Mouse (Mus musculus) forebrain, postnatal 0 days (tissue): ENCODE results near the gene Tmem79. TPM values are rescaled to one million over a fixed set of nuclear protein-coding genes. Genes with fewer than 3 reads are reported as not detected.
A peak's percentile ranks its signal among the peaks of the same experiment; 100 is the strongest.
"Not testable (repeated sequence)": the region's sequence is repeated elsewhere in the genome, so short reads cannot be mapped to it uniquely, and the experiment has no call there.

Experiments
- ATAC-seq: fragments of 200-750 bp; cut with Nextera tagmentation; 2 replicates; pipeline ENCODE4 v1.8.0; 2017; ENCODE audit warnings: mild to moderate bottlenecking, moderate library complexity
- DNase-seq: peaks from one replicate; pipeline ENCODE4 v3.0.0-alpha.2; 2015
- H3K27ac ChIP-seq: fragments of 300-500 bp; sonication (generic); 2 replicates; pipeline ENCODE4 v1.5.1; 2014; ENCODE audit warnings: low read depth, mild to moderate bottlenecking, antibody characterized with exemption, low read length, moderate library complexity, mixed read lengths
- H3K27me3 ChIP-seq: fragments of 300-500 bp; sonication (generic); 2 replicates; pipeline ENCODE4 v1.6.1; 2014; ENCODE audit warnings: mild to moderate bottlenecking, low read length, mixed read lengths; ENCODE audit not compliant: insufficient read depth
- H3K36me3 ChIP-seq: fragments of 300-500 bp; sonication (generic); 2 replicates; pipeline ENCODE4 v1.6.1; 2014; ENCODE audit warnings: mild to moderate bottlenecking, moderate library complexity; ENCODE audit not compliant: insufficient read depth
- H3K4me1 ChIP-seq: fragments of 300-500 bp; sonication (generic); 2 replicates; pipeline ENCODE4 v1.6.1; 2014; ENCODE audit warnings: antibody characterized with exemption; ENCODE audit not compliant: insufficient read depth
- H3K4me2 ChIP-seq: fragments of 300-500 bp; sonication (generic); 2 replicates; pipeline ENCODE4 v1.6.1; 2014; ENCODE audit warnings: low read depth, mild to moderate bottlenecking, moderate library complexity
- H3K4me3 ChIP-seq: fragments of 300-500 bp; sonication (generic); 2 replicates; pipeline ENCODE4 v1.5.1; 2014; ENCODE audit warnings: low read depth, low read length, mixed read lengths
- H3K9ac ChIP-seq: fragments of 300-500 bp; sonication (generic); 2 replicates; pipeline ENCODE4 v1.6.1; 2014; ENCODE audit warnings: mild to moderate bottlenecking
- H3K9me3 ChIP-seq: fragments of 300-500 bp; sonication (generic); 2 replicates; pipeline ENCODE4 v1.6.1; 2016; ENCODE audit warnings: low read length
- CTCF ChIP-seq: sonication (generic); IDR thresholded peaks from 2 replicates; pipeline ENCODE4 v1.5.1; 2016; ENCODE audit warnings: antibody characterized with exemption, control low read depth, low read depth
- WGBS: fragments of 180-500 bp; shearing (Covaris S2); extraction: QIAGEN DNeasy Blood & Tissue Kit; methylation state at CpG from one replicate; pipeline ENCODE4 v1.1.7; 2014; 5-methylcytosine and 5-hydroxymethylcytosine counted together
- polyA plus RNA-seq: library from polyadenylated mRNA; unstranded; fragments of >200 nt; fragmentation: Nextera tagmentation; extraction: Ambion mirVana; gene quantifications from 2 replicates; pipeline ENCODE4 v1.2.1, GENCODE M21; 2015
- total RNA-seq: library from RNA; depleted of rRNA; stranded (reverse); fragments of >200 nt; gene quantifications from 2 replicates; pipeline ENCODE4 v1.2.3, GENCODE M21; 2014; rRNA removed

Tmem79 gene
- 0.33 and 1.5 TPM in 2 replicates for total RNA-seq
- 0.79 and 0.92 TPM in 2 replicates for polyA plus RNA-seq

DNA sequence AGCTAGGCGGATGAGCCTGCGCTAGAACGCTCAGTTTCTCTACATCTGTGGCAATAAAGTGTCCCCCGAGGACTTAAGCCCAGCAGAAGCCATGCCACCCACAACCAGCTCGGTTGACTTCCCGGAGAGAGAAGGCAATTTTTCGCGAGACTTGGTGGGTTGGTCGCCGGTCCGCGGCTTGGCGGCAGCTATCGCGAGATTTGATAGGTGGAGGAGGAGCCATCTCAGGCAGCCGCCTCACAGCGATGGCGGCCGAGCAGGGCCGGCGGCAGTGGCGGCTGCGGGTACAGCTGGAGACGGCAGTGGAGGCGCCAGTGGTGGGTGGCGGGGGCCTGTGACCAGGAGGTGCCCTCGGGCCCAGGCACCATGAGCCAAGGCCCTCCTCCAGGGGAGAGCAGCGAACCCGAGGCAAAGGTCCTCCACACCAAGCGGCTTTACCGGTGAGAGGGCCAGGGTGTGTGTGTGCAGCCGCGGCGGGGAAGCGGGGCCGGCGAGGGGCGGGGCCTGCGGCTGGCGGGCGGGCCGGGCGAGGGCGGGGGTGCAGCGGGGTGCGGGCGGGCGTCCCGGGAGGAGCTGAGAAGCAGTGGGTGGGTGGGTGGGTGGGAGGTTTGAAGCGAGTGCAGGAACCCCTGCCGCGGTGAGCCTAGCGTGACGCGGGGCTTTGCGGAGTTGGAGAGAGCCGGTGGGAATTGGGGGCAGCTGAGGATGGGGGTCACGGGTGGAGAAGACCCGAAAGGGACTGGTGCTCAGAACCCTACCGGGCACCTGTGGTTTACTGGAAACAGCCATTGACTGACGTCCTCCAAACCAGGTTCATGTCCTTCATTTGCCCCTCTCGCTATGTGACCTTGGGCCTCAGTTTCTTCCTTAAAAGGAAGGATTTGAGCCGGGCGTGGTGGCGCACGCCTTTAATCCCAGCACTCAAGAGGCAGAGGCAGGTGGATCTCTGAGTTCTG is at the start of gene Tmem79, which contains the start of gene Smg5:
TSS of gene Tmem79 (minus strand) at position 91 of the 956 bp plus-strand sequence.
TSS of gene Smg5 (plus strand) at position 203 of the 956 bp plus-strand sequence.
- H3K4me2 ChIP-seq: peak within 1 kb of the TSS; percentile 78
- peak within 1 kb of the TSS; percentile 89 for H3K4me3 ChIP-seq
- no peaks in the 10 kb centered on the region for H3K27me3 ChIP-seq
- H3K9ac ChIP-seq: peak within 1 kb of the TSS; percentile 88
- no peaks in the 10 kb centered on the region for H3K36me3 ChIP-seq
- peaks cover 16% of the 10 kb centered on the region; the same call in 1 of the 2 replicates for H3K4me1 ChIP-seq
- DNase-seq (peak; percentile 96), ATAC-seq (peak; percentile 98)
- no peak for TF ChIP-seq CTCF
- no peaks in the 10 kb centered on the region for H3K9me3 ChIP-seq
- H3K27ac ChIP-seq: peak within 1 kb of the TSS; percentile 95
- WGBS: 4% methylated on average over 58 of the region's 66 CpGs

DNA sequence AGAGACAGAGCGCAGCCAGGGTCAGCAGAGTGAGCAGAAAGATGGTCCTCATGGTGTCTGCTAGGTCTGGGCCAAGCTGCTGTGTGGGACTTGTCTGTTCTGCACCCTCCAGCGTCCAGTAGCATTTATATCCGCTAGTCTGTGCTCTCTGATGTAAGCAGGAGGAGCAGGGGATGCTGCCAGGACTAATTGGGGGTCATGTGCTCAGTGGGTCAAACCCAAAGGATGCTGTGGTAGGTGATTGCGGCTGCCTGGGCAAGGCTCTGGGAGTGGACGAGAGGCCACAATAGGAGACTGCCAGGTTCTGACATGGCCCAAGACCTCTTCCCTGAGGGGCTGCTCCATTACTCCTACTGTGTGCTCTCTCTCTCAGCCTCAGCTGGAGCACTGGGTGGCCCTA is 48.4 kb upstream of the Tmem79 start, which contains the start of gene Bglap:
TSS of gene Bglap (minus strand) at position 101 of the 400 bp plus-strand sequence.
- DNase-seq (no peak), ATAC-seq (no peak)
- 79% methylated on average over 5 of the region's 5 CpGs for WGBS
- no peak within 1 kb of the TSS for H3K4me2 ChIP-seq
- H3K36me3 ChIP-seq: no peaks in the 10 kb centered on the region
- no peak for TF ChIP-seq CTCF
- no peak within 1 kb of the TSS for H3K27ac ChIP-seq
- H3K4me1 ChIP-seq: no peaks in the 10 kb centered on the region
- H3K9ac ChIP-seq: no peak within 1 kb of the TSS
- no peaks in the 10 kb centered on the region for H3K27me3 ChIP-seq
- H3K4me3 ChIP-seq: no peak within 1 kb of the TSS
- H3K9me3 ChIP-seq: no peaks in the 10 kb centered on the region

DNA sequence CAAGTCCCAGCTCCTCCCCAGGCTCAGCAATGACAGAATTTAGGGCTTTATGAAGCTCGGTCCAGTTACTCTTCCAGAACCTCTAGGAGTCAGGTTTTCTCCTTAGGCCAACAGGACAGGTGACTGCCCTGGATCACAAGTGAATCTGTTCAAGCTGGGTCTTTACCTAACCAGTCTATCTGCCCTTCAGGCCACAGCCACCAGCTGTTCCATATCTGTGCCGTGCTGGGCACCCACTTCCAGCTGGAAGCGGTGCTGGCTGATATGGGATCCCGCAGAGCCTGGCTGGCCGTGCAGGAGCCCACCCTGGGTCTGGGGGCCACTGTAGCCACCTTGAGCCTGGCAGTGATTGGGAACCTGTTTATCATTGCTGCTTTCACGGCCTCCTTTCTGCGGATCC is 46.4 kb upstream of the Tmem79 start:
- not testable (repeated sequence) for H3K4me3 ChIP-seq, H3K4me2 ChIP-seq, H3K9ac ChIP-seq, H3K27me3 ChIP-seq, H3K4me1 ChIP-seq, H3K9me3 ChIP-seq, H3K27ac ChIP-seq, H3K36me3 ChIP-seq, DNase-seq
- ATAC-seq: 0 out of 2 replicates have a peak, but pooled peaks have one; percentile 9
- WGBS: 20% methylated on average over 1 of the region's 7 CpGs

DNA sequence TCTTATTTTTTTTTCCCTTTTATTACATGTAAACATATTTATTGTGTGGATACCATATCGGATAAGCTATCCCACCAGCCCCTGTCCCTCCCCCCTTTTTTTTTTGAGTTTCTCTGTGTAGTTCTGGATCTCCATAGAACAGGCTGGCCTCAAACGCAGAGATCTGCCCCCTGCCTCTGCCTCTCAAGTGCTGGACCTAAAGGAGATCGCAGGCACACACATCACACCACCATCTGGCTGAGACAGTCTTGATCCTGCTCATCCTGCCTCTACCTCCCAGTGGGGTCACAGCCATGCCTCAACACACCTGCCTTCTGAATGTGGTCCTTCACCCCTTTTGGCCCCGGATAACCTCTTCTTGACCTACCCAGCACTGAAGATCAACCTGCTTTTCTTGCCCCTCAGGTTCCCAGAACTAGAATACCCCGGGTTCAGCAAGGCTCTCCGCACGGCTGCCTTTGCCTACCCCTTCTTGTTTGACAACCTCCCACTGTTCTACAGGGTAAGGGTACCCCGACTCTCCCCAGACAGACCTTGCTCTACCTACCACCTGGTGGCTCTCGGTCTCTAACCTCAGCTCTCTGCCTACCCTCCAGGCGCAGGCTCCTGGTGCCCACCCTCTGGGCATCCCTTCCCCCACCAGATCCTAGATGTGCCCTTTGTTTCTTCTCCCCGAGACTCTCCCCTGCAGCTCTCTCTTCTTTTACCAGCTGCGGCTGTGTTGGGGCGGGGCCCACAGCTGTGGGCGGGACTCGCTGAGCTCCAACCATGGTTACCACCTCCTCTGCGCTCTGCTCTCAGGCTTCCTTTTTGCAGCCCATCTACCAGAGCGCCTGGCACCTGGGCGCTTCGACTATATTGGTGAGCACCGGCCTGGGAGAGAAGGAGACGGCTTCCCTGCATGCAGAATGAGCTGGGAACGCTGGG is 45.7 kb upstream of the Tmem79 start:
- not testable (repeated sequence) for H3K36me3 ChIP-seq, H3K4me1 ChIP-seq, H3K9me3 ChIP-seq, H3K27me3 ChIP-seq
- Histone ChIP-seq H3K27ac (peak overlapping the region; percentile 54; the same call in 1 of the 2 replicates), H3K9ac (peak overlapping the region; percentile 22; the same call in 1 of the 2 replicates), H3K4me2 (peak overlapping the region; percentile 43), H3K4me3 (peak overlapping the region; percentile 17; the same call in 1 of the 2 replicates)
- 10% methylated on average over 17 of the region's 22 CpGs for WGBS
- DNase-seq (peak; percentile 78), ATAC-seq (peak; percentile 97)

DNA sequence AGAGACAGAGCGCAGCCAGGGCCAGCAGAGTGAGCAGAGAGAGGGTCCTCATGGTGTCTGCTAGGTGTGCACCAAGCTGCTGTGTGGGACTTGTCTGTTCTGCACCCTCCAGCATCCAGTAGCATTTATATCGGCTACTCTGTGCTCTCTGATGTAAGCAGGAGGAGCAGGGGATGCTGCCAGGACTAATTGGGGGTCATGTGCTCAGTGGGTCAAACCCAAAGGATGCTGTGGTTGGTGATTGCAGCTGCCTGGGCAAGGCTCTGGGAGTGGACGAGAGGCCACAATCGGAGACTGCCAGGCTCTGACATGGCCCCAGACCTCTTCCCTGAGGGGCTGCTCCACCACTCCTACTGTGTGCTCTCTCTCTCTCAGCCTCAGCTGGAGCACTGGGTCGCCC is 42.7 kb upstream of the Tmem79 start, which contains the start of gene Bglap2:
TSS of gene Bglap2 (minus strand) at position 101 of the 400 bp plus-strand sequence.
- H3K36me3 ChIP-seq, H3K9ac ChIP-seq, DNase-seq, H3K4me1 ChIP-seq, H3K4me2 ChIP-seq, H3K27ac ChIP-seq, H3K9me3 ChIP-seq, ATAC-seq, H3K27me3 ChIP-seq, H3K4me3 ChIP-seq: not testable (repeated sequence)
- WGBS: 76% methylated on average over 5 of the region's 5 CpGs

DNA sequence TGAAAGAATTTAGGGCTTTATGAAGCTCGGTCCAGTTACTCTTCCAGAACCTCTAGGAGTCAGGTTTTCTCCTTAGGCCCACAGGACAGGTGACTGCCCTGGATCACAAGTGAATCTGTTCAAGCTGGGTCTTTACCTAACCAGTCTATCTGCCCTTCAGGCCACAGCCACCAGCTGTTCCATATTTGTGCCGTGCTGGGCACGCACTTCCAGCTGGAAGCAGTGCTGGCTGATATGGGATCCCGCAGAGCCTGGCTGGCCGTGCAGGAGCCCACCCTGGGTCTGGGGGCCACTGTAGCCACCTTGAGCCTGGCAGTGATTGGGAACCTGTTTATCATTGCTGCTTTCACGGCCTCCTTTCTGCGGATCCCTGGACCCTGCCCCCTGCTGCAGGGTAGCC is 40.7 kb upstream of the Tmem79 start:
- not testable (repeated sequence) for H3K4me3 ChIP-seq, DNase-seq, H3K27me3 ChIP-seq, H3K9ac ChIP-seq, H3K9me3 ChIP-seq, H3K36me3 ChIP-seq, H3K4me1 ChIP-seq
- 24% methylated on average over 5 of the region's 7 CpGs for WGBS
- peak; percentile 28 for ATAC-seq
- Histone ChIP-seq H3K27ac (peak overlapping the region; percentile 72; the same call in 1 of the 2 replicates), H3K4me2 (0 out of 2 replicates have a peak overlapping the region, but pooled peaks have one; percentile 19)

DNA sequence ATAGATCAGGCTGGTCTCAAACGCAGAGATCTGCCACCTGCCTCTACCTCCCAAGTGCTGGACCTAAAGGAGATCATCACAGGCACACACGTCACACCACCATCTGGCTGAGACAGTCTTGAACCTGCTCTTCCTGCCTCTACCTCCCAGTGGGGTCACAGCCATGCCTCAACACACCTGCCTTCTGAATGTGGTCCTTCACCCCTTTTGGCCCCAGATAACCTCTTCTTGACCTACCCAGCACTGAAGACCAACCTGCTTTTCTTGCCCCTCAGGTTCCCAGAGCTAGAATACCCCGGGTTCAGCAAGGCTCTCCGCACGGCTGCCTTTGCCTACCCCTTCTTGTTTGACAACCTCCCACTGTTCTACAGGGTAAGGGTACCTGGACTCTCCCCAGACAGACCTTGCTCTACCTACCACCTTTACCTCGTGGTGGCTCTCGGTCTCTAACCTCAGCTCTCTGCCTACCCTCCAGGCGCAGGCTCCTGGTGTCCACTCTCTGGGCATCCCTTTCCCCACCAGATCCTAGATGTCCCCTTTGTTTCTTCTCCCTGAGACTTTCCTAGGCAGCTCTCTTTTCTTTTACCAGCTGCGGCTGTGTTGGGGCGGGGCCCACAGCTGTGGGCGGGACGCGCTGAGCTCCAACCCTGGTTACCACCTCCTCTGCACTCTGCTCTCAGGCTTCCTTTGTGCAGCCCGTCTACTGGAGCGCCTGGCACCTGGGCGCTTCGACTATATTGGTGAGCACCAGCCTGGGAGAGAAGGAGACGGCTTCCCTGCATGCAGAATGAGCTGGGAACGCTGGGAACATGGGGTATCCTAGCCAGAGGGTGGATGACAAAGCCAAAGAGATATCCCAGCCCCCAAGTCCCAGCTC is 40.0 kb upstream of the Tmem79 start:
- H3K4me2 ChIP-seq: 0 out of 2 replicates have a peak overlapping the region, but pooled peaks have one; percentile 19
- not testable (repeated sequence) for H3K4me3 ChIP-seq, H3K36me3 ChIP-seq, H3K4me1 ChIP-seq, H3K27me3 ChIP-seq, H3K9me3 ChIP-seq, H3K9ac ChIP-seq
- whole genome bisulfite sequencing: 14% methylated on average over 18 of the region's 19 CpGs
- DNase-seq (peak; percentile 66), ATAC-seq (peak; percentile 98)
- H3K27ac ChIP-seq: peak overlapping the region; percentile 72

DNA sequence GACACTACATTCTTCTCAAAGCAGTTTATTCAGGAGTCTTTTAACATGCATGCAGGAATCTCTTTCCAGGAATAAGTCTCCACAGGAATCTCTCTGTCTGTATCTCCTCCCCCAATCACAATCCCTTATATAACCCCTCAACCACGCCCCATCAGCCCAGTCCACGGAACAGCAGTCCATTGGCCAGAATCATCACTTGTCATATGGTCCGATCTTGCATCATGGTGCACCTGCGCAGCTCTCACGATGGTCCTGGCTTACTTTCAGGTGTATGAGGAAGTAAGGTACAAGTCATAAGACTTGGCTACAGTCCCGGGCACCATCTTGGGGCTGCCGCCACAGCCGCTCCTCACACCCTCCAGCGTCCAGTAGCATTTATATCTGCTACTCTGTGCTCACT is 36.7 kb upstream of the Tmem79 start, which contains the start of gene Bglap3:
TSS of gene Bglap3 (minus strand) at position 101 of the 400 bp plus-strand sequence.
- ATAC-seq, H3K27ac ChIP-seq, H3K4me3 ChIP-seq, H3K9ac ChIP-seq, H3K27me3 ChIP-seq, H3K4me1 ChIP-seq, H3K36me3 ChIP-seq, H3K4me2 ChIP-seq, H3K9me3 ChIP-seq, DNase-seq: not testable (repeated sequence)
- WGBS: 95% methylated on average over 9 of the region's 9 CpGs

DNA sequence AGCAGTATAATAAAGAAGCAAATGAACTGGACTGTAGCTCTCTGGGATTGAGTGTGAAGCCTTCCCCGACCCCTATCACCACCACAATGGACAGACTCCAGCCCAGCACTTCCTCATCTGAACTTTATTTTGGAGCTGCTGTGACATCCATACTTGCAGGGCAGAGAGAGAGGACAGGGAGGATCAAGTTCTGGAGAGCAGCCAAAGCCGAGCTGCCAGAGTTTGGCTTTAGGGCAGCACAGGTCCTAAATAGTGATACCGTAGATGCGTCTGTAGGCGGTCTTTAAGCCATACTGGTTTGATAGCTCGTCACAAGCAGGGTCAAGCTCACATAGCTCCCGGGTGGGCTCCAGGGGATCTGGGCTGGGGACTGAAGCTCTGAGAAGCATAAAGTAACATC is 32.6 kb upstream of the Tmem79 start:
- not testable (repeated sequence) for H3K36me3 ChIP-seq, H3K4me3 ChIP-seq, H3K4me2 ChIP-seq, H3K4me1 ChIP-seq, H3K27ac ChIP-seq, H3K9me3 ChIP-seq, H3K27me3 ChIP-seq, DNase-seq, ATAC-seq, H3K9ac ChIP-seq
- 90% methylated on average over 7 of the region's 7 CpGs for WGBS
